15 mouse cellular contexts compared by ENCODE assay signal in the genomic region with DNA sequence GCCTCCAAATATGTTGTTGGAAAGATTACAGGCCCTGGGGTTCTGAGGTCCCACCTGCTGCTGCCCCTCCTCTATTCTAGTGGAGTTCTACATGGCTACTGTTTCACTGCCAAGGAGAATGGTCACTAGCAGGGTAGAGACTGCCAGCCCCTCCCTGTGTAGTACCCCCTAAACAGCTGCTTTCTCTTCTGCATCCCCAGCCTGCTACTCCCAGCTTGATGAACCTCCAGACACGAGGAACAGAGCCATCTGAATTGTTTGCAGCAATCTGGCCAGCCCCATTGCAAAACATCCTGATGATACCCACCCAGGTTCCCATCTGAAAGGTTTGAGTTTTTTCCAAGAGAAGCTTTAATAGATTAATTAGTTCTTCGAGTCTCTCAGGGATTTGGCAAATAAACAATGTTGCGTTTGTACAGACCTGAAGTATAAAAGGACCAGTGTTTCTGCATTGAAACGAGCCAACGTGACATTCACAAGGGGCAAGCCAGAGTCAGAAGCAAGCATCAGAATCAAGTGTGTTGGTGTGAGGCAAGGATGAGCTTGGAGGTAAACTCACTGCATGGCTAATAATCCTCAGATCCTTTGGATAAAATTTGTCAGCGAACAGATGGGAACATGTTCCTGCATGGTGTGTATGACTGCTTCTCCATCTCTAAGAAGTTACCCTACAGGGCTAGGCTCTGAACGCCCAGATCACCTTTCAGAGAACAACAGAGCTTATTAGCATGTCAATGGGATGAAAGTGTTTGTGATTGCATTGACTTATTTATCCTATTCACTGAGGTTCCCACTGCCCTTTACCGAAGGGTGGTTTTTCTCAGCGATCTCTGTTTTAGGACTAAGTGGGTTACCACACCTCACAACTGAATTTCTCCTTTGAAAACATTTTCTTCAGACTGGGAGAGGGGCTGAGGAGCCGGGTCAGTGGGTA. TPM values are rescaled to one million over a fixed set of nuclear protein-coding genes. Genes with fewer than 3 reads are reported as not detected.
DNase-seq lines count a peak whose midpoint lies in the region; ATAC-seq lines count a peak whose summit lies in the region.
"Had no signal": no experiment of that assay in that cellular context is flagged by ENCODE, and none has a peak within 500 bp of the region (broad histone marks: within the 10 kb centered on the region; RNA-seq: fewer than 3 reads in every experiment).

No protein-coding gene starts in this region.

- no peak overlapping the region for H3K4me2 ChIP-seq in forebrain, embryonic 11.5 days (ENCODE audit: low read depth, low read length, severe bottlenecking)
- 0 out of 2 replicates have a peak overlapping the region, but pooled peaks have one; percentile 9 for H3K4me2 ChIP-seq in forebrain, embryonic 13.5 days
- H3K4me2 ChIP-seq in limb, embryonic 15.5 days, result no peak overlapping the region
- H3K4me2 ChIP-seq: kidney, embryonic 15.5 days had no signal

- H3K4me3 ChIP-seq in forebrain, embryonic 10.5 days, result no peak overlapping the region
- H3K4me3 ChIP-seq in forebrain, embryonic 11.5 days (ENCODE audit: low read depth, low read length), result no peak overlapping the region
- H3K4me3 ChIP-seq in forebrain, embryonic 13.5 days, result no peak overlapping the region
- no peak overlapping the region for H3K4me3 ChIP-seq in limb, embryonic 15.5 days
- H3K4me3 ChIP-seq: kidney, embryonic 15.5 days; left cerebral cortex, adult 2 months had no signal

- H3K9ac ChIP-seq in forebrain, embryonic 11.5 days (ENCODE audit: low read length), result no peak overlapping the region
- no peak overlapping the region for H3K9ac ChIP-seq in forebrain, embryonic 13.5 days
- H3K9ac ChIP-seq in limb, embryonic 15.5 days, result no peak overlapping the region
- H3K9ac ChIP-seq: kidney, embryonic 15.5 days had no signal

- H3K4me1 ChIP-seq in forebrain, embryonic 10.5 days, result peaks cover 23% of the 10 kb centered on the region
- peaks cover 7% of the 10 kb centered on the region; the same call in 1 of the 2 replicates for H3K4me1 ChIP-seq in forebrain, embryonic 11.5 days (replicated peaks; ENCODE audit: control insufficient read depth, insufficient read depth, low read length)
- peaks cover 12% of the 10 kb centered on the region for H3K4me1 ChIP-seq in forebrain, embryonic 13.5 days
- H3K4me1 ChIP-seq in limb, embryonic 15.5 days, result peaks cover 16% of the 10 kb centered on the region

- ATAC-seq in forebrain, embryonic 11.5 days (replicated peaks; ENCODE audit: low FRiP score), result no peak
- ATAC-seq in forebrain, embryonic 13.5 days, result peak; percentile 63
- peak; percentile 19; the same call in 1 of the 2 replicates for ATAC-seq in limb, embryonic 15.5 days (ENCODE audit: insufficient number of reproducible peaks, low FRiP score, low TSS enrichment, low read depth)

- H3K9me3 ChIP-seq in forebrain, embryonic 10.5 days, result no peaks in the 10 kb centered on the region
- no peaks in the 10 kb centered on the region for H3K9me3 ChIP-seq in forebrain, embryonic 11.5 days (ENCODE audit: control insufficient read depth, low read length)
- H3K9me3 ChIP-seq in forebrain, embryonic 13.5 days (replicated peaks), result no peaks in the 10 kb centered on the region
- no peaks in the 10 kb centered on the region for H3K9me3 ChIP-seq in limb, embryonic 15.5 days
- H3K9me3 ChIP-seq: kidney, embryonic 15.5 days had no signal

- H3K27me3 ChIP-seq in forebrain, embryonic 10.5 days (ENCODE audit: poor library complexity, severe bottlenecking), result no peaks in the 10 kb centered on the region
- H3K27me3 ChIP-seq in forebrain, embryonic 11.5 days (ENCODE audit: control insufficient read depth, insufficient read depth, low read length), result no peaks in the 10 kb centered on the region
- H3K27me3 ChIP-seq in forebrain, embryonic 13.5 days, result no peaks in the 10 kb centered on the region
- H3K27me3 ChIP-seq in limb, embryonic 15.5 days, result no peaks in the 10 kb centered on the region
- H3K27me3 ChIP-seq: kidney, embryonic 15.5 days had no signal

- H3K36me3 ChIP-seq in forebrain, embryonic 10.5 days (replicated peaks), result no peaks in the 10 kb centered on the region
- no peaks in the 10 kb centered on the region for H3K36me3 ChIP-seq in forebrain, embryonic 11.5 days (ENCODE audit: control insufficient read depth, insufficient read depth, low read length)
- no peaks in the 10 kb centered on the region for H3K36me3 ChIP-seq in forebrain, embryonic 13.5 days (ENCODE audit: poor library complexity, severe bottlenecking)
- H3K36me3 ChIP-seq in limb, embryonic 15.5 days, result no peaks in the 10 kb centered on the region
- H3K36me3 ChIP-seq: kidney, embryonic 15.5 days had no signal

- DNase-seq in forebrain, embryonic 10.5 days (ENCODE audit: extremely low spot score, low spot score), result no peak
- no peak for DNase-seq in forebrain, embryonic 11.5 days (ENCODE audit: low spot score)
- DNase-seq in ES-CJ7 (ENCODE audit: low read depth, low spot score), result peak; percentile 94
- no peak for DNase-seq in frontal cortex, postnatal 14 days (ENCODE audit: low spot score in 2 of 2)
- no peak for DNase-seq in embryo, embryonic 10 days (ENCODE audit: low spot score)
- DNase-seq in gastrocnemius, adult 8-10 months (ENCODE audit: low spot score in 2 of 2), result no peak
- DNase-seq: heart, adult 11 months; heart, postnatal 14 days; thymus, adult 18-20 months had no signal

- H3K27ac ChIP-seq in forebrain, embryonic 10.5 days, result 0 out of 2 replicates have a peak overlapping the region, but pooled peaks have one; percentile 30
- no peak overlapping the region for H3K27ac ChIP-seq in forebrain, embryonic 11.5 days (ENCODE audit: low read depth, low read length)
- 0 out of 2 replicates have a peak overlapping the region, but pooled peaks have one; percentile 3 for H3K27ac ChIP-seq in forebrain, embryonic 13.5 days
- H3K27ac ChIP-seq in limb, embryonic 15.5 days, result peak overlapping the region; percentile 27; the same call in 1 of the 2 replicates
- H3K27ac ChIP-seq: kidney, embryonic 15.5 days; left cerebral cortex, adult 2 months; macrophage had no signal

- 32% methylated on average over 10 of the region's 10 CpGs for WGBS in forebrain, embryonic 10.5 days
- 22% methylated on average over 10 of the region's 10 CpGs for whole genome bisulfite sequencing in forebrain, embryonic 11.5 days
- 9% methylated on average over 10 of the region's 10 CpGs for WGBS in forebrain, embryonic 13.5 days
- WGBS in limb, embryonic 15.5 days, result 40% methylated on average over 10 of the region's 10 CpGs

RNA-seq across cellular contexts. Expression of a gene that starts 19.8 kb away (rescaled TPM):
- polyA plus RNA-seq in forebrain, embryonic 10.5 days (2016; fragmentation: Nextera tagmentation; extraction: Ambion mirVana), result 0.37 and 0.38 TPM in 2 replicates
- 0.57 and 0.75 TPM in 2 replicates for polyA plus RNA-seq in forebrain, embryonic 11.5 days (2014; fragmentation: Nextera tagmentation; extraction: Ambion mirVana)
- polyA plus RNA-seq in forebrain, embryonic 13.5 days (2015; fragmentation: Nextera tagmentation; extraction: Ambion mirVana), result 0.56 and 0.67 TPM in 2 replicates
- 3.6 and 4.0 TPM in 2 replicates for polyA plus RNA-seq in limb, embryonic 15.5 days (2015; fragmentation: Nextera tagmentation; extraction: Ambion mirVana)
- 1 to 10 TPM; 3.6 to 7.4 (median 5.8) TPM for total RNA-seq in gastrocnemius, adult 8-10 months (2022)
- total RNA-seq: MEL had no signal
- polyA plus RNA-seq: macrophage had no signal
